Mouse (Mus musculus) erythroblast, embryonic 14.5 days (primary cell): Measurements from ENCODE around the gene Rln1.

Experiments used
- GATA1 ChIP-seq: IDR thresholded peaks from 2 replicates; pipeline ENCODE4 v1.6.1; 2012; ENCODE audit warnings: low read length, inconsistent platforms, mixed read lengths
- TAL1 ChIP-seq: IDR thresholded peaks from 3 replicates; pipeline ENCODE4 v1.6.1; 2012; ENCODE audit warnings: low read length, inconsistent platforms, mixed read lengths

DNA sequence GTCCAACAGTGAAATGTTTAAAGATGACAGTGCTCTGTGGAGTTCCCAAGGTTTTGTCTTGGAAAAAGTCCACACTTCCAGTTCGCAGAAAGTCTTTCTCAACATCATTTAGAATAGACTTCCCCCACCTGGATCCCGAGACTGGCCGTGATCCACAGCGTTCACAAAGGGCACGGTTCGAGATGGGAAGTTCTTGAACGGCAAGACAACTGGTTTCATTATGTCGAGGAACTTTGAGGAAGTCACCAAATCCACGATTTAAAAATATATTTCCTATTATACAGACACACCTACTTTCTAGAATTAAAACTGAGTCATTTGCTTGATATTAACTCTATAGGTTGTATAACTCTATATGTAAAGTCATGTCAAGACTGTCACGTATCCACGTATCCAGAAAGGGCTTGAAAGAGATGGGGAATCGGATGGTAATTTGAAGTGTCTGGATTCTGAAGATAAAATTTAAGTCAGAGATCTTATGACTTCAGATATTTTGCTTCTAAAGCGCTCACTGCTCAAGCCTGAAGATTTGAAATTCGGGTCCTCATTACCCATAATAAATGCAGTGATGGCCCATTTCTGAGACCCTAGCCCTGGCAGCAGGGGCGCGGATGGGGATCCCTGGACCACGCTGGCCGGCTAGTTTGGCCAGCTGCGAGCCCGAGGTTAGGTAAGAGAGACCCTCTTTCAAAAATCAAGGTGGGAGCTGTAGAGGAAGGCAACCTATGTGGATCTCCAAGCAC, 31.9 kb upstream of the Rln1 start:
- TF ChIP-seq GATA1 (no peak), TAL1 (no peak)
